Mouse (Mus musculus) liver, embryonic 12.5 days (tissue): ENCODE measurements at regions not wholly inside any gene's neighbourhood (a gene's known extent, or its start where the extent isn't known, plus 50 kb on each side); places are given as distances from the start of the nearest gene placed in this dataset.

Source experiments
- ATAC-seq: fragments of 200-750 bp; cut with Nextera tagmentation; 2 replicates; pipeline ENCODE4 v1.8.0; 2017; ENCODE audit warnings: moderate number of reproducible peaks, mild to moderate bottlenecking, moderate library complexity
- H3K27ac ChIP-seq: fragments of 300-500 bp; sonication (generic); 2 replicates; pipeline ENCODE4 v1.5.1; 2016; ENCODE audit warnings: mild to moderate bottlenecking
- H3K27me3 ChIP-seq: fragments of 300-500 bp; sonication (generic); replicated peaks from 2 replicates; pipeline ENCODE4 v1.6.1; 2016; ENCODE audit warnings: mild to moderate bottlenecking, moderate library complexity
- H3K36me3 ChIP-seq: fragments of 300-500 bp; sonication (generic); 2 replicates; pipeline ENCODE4 v1.6.1; 2016; ENCODE audit warnings: mild to moderate bottlenecking, moderate library complexity
- H3K4me1 ChIP-seq: fragments of 300-500 bp; sonication (generic); 2 replicates; pipeline ENCODE4 v1.6.1; 2016
- H3K4me2 ChIP-seq: fragments of 300-500 bp; sonication (generic); 2 replicates; pipeline ENCODE4 v1.6.1; 2016; ENCODE audit warnings: mild to moderate bottlenecking, moderate library complexity
- H3K4me3 ChIP-seq: fragments of 300-500 bp; sonication (generic); 2 replicates; pipeline ENCODE4 v1.5.1; 2016; ENCODE audit warnings: mild to moderate bottlenecking, moderate library complexity
- H3K9ac ChIP-seq: fragments of 300-500 bp; sonication (generic); 2 replicates; pipeline ENCODE4 v1.6.1; 2016; ENCODE audit warnings: mild to moderate bottlenecking, moderate library complexity
- H3K9me3 ChIP-seq: fragments of 300-500 bp; sonication (generic); replicated peaks from 2 replicates; pipeline ENCODE4 v1.6.1; 2016; ENCODE audit warnings: mild to moderate bottlenecking, moderate library complexity
- WGBS: fragments of 180-500 bp; shearing (Covaris S2); methylation state at CpG from one replicate; pipeline ENCODE4 v1.1.7; 2016; ENCODE audit not compliant: insufficient replicate concordance; 5-methylcytosine and 5-hydroxymethylcytosine counted together

- Histone ChIP-seq H3K27ac (no peak overlapping the region), H3K9me3 (no peaks in the 10 kb centered on the region), H3K36me3 (no peaks in the 10 kb centered on the region), H3K4me1 (no peaks in the 10 kb centered on the region), H3K27me3 (no peaks in the 10 kb centered on the region), H3K9ac (no peak overlapping the region), H3K4me3 (no peak overlapping the region), H3K4me2 (no peak overlapping the region)
- whole genome bisulfite sequencing = 52% methylated on average over 6 of the region's 6 CpGs
- ATAC-seq = no peak
These were observed 53.3 kb upstream of the Mark1 start for GRCm38 (mm10) chr1:185052700-185053099.

GRCm38 (mm10) chr1:185049980-185050379, 50.6 kb upstream of the Mark1 start:
- H3K4me1 ChIP-seq = no peaks in the 10 kb centered on the region

More at GRCm38 (mm10) chr1:185049980-185050379, 50.6 kb upstream of the Mark1 start:
- no peak overlapping the region for H3K4me3 ChIP-seq
- H3K36me3 ChIP-seq = no peaks in the 10 kb centered on the region
- no peak overlapping the region for H3K27ac ChIP-seq
- no peaks in the 10 kb centered on the region for H3K27me3 ChIP-seq
- no peak for ATAC-seq
- H3K9ac ChIP-seq = no peak overlapping the region
- no peaks in the 10 kb centered on the region for H3K9me3 ChIP-seq
- H3K4me2 ChIP-seq = no peak overlapping the region
- WGBS = 54% methylated on average over 2 of the region's 2 CpGs
